Mouse (Mus musculus) stomach, postnatal 0 days (tissue): ENCODE measurements around the gene Akap1.

Experiments
- CTCF ChIP-seq: IDR thresholded peaks from 2 replicates; pipeline ENCODE4 v1.5.1; 2016; ENCODE audit warnings: antibody characterized with exemption, low read depth, mild to moderate bottlenecking, moderate library complexity
- EP300 ChIP-seq: optimal IDR thresholded peaks from 2 replicates; pipeline ENCODE3; 2016; ENCODE audit warnings: antibody characterized with exemption

DNA sequence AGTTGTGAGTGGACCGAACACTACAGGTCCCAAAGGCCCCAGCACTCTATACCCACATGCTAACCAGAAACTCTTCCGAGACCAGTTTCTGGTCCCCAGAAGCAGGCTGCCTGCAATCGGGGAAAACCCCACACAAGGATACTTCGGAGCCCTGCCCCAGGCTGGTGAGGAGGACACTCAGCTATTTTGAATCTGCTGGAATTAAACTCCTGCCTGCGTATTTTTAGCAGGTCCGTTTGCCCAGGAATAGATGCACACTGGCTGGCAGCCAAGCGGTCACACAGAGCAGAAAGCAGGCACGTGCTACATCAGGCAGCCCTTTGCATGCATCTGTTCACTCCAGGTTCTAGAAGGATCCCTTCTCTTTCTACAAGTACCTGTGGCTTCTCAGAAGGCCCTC, 15.1 kb downstream of the Akap1 start:
- no peak for TF ChIP-seq CTCF
- TF ChIP-seq EP300, result no peak
